Mouse (Mus musculus) frontal cortex, postnatal 10 days (tissue): ENCODE results near the gene Eef1akmt2.
A peak's percentile ranks its signal among the peaks of the same experiment; 100 is the strongest.

Source experiments
- DNase-seq, 2 experiments: peaks; one replicate each; pipeline ENCODE4 v3.0.0; 2022; ENCODE audit warnings: low spot score in 2 of 2, mixed read lengths in 1 of 2

The Eef1akmt2 gene

DNA sequence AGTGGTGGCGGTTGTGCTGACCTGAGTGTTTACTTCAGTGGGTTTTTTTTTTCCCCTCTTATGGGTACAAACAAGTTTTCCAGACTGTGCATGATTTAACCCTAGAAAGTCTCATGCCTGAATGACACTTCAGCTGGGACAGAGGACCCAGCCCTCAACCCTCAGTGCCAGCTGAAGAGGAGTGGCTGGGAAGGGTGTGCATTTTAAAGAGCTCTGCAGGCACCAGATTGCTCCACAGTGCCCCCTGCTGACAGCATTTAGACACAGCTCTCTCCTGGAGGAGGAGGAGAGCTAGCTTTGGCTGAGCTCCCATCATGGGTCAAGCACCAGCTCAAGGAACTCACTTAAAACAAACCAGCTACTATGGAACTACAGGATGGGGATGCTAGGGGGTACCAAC is 41.6 kb downstream of the Eef1akmt2 start:
- DNase-seq: peak; percentile 76 to 85

DNA sequence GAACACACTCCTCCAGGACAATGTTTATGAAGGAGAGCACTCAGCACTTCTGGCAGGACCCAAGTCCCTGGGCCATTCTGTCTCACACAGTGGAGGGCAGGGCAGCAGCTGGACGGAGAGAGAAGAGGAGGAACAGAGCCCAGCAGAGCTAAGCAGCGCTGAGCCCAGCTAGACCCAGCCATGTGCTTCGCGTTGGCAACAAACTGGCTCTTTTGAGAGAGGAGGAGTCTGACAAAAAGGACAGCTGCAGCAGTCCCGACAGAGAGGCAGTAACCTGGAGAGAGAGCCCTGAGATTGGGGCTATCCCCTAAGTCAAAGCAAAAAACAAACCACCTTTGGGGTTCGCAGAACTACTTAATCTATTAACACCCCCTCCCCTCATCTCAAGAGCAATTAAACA is 42.1 kb downstream of the Eef1akmt2 start:
- DNase-seq: peak in 1 of 2 experiments; percentile 46

DNA sequence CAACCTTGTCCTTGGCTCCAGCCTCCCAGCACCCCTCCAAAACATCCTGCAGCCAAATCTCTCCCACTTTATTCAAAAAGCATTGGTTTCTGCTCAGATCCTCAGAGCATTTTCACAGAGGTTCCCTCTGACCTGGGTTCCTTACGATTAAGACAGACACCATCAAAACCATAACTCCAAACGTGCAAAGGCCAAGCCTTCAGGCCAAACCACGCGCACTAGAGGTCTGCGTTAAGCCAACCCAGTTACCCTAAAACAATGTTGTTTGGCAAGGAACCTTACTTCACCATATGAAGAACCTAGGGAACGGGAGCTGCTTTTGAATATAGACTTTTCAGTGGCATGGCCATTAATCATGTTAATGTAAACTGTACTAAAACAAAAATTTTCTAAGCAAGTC is 42.8 kb downstream of the Eef1akmt2 start:
- DNase-seq: no peak

DNA sequence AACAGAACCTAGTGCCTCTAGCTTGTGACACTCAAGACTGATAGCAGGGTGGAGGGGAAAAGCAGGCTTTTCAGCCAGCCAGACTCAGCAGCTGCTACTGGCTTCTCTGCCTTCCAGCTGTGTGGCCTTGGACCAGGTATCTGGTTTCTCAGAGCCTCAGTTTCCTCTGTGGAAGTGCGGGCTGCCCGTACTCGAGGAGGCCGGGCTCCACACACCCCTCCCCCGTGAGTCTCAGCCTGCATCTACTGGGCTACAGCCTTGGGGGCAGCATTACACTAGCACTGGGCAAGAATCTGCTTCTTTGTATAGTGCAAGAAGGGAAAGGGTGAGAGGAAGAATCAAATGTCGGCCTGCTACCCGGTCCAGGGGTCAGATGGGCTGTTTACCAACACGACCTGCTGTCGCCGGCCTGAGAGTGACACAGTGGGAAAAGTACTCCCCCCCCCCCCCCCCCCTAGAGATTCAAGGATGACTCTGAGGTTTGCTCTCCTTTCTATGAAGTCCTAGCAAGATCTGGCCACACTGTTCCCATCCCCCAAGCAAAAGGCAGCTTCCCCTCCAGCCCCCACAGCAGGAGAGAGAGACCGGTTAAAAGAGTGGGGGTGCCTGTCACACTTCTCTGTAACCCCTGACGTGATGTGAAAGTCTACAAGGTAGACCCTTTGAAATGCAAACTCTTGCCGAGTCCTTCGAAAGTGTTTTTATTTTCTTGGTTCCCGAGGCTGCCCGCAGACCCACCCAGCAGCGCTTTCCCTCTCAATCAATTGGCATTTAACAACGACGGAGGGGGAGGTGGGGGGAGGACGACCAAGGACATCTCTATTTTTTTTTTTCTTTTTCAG is 43.4 kb downstream of the Eef1akmt2 start:
- DNase-seq: no peak

DNA sequence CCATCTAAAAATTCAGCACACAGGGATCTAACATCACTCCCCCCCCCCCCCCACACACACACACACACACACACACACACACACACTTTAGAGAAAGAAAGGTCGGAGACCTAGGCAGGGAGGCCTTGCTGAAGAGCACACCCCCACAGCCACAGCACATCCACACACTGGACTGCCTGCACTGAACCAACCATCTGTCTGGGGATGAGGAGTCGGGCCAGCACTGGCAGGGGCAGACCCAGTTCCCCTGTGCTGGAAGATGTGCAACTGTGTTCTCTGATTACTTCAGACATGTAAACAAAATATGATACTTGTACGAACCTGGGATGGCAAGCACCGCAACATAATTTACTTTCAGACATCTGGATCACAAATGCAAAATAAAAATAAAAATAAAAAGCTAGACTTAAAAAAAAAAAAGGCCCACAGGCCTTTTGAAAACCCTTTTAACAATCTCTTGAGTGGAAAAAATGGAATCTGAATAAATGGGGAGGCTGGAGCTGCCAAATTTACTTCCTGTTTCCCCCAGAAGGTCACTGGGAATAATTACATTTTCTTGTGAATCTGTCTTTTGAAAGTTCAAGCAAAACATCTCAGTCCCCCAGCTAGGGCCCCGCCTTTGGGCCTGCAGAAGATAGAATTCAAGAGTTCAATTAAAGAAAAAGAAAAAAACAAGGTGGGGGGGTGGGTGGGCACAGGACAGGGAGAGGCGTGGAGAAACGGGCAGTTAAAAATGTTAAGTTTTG is 44.2 kb downstream of the Eef1akmt2 start:
- no peak for DNase-seq

DNA sequence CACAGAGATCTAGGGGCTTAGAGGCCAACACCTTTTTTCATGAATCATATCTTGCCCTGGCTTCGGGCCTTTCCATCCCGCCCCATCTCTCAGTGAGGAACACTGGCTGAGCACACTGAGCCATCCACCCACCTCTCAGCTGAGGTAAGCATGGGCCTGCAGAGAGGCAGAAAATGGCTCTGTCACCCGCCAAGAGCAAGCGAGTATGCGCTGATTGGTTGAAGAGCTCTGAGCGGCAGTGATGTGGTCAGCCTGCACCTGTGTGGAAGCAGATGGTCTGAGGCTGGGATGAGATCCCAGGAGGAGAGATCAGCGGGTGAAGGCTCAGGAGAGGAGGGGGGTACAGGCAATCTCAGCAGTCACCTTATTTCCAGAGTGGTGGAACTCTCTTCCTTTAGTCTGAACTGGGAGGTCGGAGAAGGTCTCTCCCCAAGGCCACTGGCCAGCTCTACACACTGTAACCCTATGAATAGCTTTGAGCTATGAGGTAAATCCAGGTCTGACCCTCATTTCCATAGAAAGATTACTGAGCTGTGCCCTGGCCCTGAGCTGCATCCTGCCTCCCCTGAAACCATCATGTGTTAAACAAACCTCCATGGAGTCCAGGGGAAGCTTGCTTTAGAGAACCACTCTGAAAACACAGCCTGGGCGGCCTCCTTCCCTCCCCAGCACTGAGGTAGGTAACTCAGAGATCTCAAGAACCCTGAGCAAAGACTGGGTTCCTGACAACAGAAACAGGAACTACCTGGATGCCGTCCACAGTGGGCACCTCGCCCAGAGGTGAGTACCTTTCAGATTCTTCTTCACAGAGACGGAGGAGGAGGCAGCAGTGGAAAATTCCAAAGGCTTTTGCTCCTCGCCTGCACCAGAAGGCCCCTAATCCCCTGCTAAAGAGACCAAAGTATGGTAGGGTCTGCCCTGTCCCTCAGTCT is 45.3 kb downstream of the Eef1akmt2 start:
- DNase-seq: no peak

DNA sequence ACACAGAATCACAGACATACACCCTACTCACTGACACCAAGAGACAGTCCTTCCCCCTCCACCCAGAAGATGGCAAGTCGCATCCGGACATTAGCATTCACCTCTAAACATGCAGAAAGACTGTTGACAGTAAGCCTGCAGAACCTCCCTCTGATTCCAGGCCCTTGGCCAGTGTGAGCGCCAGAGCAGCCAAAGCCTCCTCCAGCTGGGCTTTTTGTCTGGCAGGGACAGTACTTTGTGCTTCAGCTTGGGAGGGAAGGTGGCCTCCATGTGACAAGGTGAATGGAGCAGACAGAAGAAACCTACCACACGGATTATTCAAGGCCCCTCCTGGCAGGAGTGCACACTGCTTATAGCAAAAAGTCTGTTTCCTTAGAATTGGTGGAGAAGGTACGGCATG is 46.2 kb downstream of the Eef1akmt2 start:
- no peak for DNase-seq

DNA sequence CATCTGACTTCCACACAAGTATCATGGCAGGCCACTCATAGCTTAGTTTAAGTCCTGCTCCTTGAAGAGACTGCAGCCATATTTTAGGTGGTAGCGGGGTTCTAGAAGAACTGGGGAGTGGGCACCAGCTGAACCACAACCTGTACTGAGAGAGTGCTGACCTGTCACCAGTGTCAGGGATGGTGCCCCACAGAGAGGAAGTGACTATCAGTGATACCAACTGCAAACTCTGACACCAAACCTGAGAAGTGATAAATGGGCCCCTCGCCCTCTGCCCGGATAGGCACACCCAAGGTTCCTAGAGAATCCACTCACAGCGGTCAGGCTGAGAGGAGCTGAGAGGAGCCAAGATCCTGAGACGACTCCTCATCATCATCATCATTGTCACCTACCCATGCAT is 47.5 kb downstream of the Eef1akmt2 start:
- DNase-seq: no peak

DNA sequence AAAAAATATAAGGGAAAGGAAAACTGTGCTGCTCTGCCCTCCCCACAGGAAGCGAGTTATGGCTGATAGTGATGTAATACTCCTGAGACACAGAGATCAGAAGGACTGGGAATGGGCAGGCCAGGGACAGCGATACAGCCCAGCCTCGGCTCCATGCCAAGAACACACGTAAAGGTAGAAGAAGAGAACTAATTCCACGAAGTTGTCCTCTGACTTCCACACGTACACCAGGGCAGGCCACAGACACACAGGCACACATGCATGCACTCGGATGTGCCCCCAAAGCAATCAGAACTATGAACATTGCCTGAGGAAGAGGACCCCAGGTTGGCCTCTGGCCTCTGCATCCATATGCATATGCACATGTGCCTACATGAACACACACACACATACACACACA is 48.0 kb downstream of the Eef1akmt2 start:
- DNase-seq: no peak

DNA sequence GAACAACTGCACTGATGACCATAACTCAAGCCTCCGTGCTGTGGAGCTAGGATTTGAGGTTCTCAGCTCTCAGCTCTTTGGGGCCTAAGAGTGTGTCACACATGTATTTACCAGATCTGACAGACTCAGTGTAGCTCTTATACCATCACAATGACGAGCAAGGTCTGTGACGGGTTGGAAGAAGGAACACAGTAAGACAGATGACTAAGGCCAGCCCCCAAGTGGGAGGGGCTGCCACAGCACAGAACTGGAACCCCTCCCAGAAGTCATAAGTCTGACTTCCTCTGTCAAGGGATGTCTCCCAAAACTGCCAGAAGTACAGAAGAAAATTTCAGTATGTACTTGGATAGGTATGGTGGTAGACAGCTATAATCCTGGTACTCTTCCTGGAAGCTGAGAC is 48.5 kb downstream of the Eef1akmt2 start:
- DNase-seq: no peak

DNA sequence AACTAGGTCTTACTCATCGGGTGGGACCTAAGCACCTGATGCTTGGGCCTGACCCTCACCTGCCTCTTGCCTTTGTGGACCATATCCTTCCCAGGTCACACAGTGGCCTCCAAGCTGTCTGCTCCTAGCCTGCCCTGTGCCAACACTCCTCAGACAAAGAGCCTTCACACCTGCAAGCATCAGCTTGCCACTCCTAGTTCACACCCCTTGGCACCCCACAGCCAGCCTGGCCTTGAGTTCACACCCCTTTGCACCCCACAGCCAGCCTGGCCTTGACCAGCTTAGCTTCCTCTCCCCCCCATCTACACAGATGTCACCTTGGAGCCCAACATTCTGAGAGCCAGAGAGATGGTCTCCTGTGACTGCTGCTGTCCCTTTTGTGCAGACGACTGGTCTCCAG is 49.1 kb downstream of the Eef1akmt2 start:
- DNase-seq: no peak

DNA sequence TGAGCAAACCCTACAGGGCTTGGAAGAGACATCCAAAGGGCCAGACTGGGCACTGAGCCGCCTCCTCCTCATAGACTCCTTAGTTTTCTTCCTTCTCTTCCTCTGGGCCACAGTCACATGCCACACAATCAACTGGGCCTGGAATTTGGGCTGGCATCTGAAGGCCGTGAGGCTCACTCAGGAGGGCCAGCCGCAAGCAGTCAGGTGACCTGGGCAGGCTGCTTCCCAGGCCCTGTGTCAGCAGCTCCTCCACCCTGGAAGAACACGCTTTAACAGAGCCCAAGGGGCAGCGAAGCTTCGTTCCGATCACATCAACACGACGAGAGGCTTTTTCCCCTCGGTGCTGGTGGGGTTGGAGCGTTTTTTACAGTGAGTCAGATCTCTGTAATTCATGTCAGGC is 49.8 kb downstream of the Eef1akmt2 start:
- DNase-seq: no peak

DNA sequence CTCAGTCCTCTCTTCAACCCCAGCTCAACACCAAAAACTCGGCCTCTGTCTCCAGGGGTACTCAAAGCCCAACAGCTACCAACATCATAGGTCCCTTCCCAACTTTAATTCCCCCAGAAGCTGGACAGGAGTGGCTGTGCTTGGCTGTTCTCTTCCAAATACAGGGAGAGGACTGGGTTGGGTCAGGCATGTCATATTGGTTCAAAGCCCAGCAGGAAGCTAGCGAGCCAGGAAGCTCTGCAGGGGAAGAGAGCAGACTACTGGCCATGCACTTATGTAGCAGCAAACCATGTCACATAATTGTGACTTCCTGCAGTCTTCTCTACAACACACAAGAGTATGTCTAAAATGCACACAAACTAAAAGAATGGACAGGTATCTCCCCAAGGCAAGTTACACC is 50.4 kb downstream of the Eef1akmt2 start:
- no peak for DNase-seq

DNA sequence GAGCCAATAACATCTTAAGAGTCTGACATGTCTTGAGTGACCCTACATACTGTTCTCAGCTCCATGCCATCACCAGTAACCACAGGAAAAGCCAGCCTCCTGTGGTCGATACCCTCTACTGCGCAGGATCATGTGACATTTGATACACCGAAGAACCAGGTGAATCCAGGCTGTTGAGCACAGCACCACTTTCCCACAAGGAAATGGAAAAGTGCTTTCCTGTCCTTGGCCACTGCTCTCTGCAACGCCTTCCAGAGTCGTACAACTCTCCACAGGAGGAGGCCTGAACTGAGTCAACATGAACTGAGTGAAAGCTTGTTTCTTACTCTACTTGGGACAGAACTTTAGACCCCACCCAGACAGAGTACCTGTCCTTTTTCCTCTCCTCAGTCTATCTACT is 51.0 kb downstream of the Eef1akmt2 start:
- no peak for DNase-seq

DNA sequence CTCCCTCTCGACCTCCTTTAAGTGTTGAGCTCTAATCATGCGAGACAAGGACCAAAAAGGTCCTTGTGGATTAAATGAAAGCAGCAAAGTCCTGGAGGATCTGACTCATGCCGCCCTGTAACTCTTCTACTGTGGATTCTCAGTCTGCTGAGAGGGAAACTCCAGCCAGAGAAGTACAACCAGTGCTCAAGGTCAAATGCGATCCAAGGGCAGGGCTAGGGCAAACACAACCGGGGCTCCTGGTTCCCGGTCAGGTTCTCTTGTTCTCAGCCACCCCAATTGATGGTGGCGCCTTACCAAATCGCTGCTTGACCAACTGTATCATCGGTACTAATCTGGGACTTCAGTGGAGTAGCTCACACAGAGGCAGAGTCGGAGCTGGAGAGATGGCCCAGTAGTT is 51.6 kb downstream of the Eef1akmt2 start:
- DNase-seq: no peak

DNA sequence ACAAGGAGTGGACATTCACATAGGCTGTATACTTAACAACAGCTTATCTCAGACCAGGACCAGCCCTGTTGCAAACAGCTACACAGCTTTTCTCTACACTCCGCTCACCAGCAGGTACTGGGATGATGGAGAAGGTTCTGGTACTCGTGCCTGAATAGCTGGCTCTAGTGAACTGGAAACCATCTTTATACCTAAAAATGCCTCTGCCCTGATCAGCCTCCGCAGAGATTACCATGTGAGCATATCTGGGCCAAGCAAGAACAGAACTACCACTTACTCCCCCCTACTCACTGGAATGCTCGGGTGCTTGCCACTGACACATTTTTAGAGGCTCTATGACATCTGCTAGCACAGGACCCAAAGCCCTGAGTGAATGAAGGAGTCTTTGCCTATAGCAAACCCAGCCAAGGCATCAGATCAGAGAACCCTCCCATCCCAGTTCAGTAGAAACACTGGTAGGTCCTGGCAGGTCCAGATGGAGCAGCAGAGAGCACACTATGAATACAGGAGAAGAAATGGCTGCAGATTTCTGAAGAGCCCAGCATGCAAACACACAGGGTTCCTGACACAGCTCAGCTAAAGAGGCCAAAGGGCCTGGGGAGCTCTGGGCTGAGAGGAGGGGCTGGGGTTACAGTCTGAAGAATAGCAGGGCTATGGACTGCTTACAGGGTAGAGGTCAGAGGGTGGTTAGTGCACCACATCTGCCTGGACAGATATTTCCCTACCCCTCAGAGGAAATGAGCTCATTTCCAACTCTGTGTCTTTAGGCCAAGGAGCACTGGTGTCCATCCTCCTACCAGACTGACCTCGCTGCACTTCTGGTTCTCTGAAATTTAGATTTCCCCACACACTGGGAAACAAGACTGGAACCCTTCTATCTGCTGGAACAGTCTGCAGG is 53.1 kb downstream of the Eef1akmt2 start:
- no peak for DNase-seq

DNA sequence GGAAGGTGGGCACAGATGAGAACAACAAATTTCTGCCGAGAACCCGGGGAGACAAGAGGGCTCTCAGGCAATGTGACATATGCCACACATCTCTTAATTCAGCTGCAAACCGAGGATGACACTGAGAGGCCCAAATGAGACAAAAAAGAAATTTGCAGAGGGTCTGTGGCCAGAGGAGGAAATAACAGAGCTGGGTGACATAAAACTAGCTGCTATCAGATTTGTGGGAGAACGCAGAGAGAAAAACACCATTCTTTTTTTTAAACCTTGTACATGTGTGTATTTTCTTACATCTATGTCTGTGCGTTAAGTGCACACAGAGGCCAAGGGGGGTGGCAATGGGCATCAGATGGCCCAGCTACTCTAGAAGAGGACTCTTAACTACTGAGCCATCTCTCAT is 57.3 kb downstream of the Eef1akmt2 start:
- no peak for DNase-seq

DNA sequence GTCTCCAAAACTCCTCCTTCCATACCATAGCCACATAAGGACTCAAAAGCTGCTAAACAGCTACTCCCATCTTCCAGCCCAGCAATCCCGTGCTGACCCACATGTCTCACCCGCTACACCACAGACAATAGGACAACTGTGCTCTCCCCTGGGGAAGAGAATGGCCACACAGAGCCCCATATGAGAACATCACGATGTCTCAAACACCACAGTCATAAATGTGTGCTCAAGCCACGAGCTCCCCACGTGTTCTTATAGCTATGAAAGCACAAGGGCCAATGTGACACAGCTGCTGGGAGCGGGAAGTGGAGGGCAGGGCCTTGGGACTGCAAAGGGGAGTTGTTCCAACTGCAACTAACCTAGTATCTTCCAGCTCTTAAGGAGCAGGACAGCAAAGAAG is 59.0 kb downstream of the Eef1akmt2 start:
- no peak for DNase-seq

DNA sequence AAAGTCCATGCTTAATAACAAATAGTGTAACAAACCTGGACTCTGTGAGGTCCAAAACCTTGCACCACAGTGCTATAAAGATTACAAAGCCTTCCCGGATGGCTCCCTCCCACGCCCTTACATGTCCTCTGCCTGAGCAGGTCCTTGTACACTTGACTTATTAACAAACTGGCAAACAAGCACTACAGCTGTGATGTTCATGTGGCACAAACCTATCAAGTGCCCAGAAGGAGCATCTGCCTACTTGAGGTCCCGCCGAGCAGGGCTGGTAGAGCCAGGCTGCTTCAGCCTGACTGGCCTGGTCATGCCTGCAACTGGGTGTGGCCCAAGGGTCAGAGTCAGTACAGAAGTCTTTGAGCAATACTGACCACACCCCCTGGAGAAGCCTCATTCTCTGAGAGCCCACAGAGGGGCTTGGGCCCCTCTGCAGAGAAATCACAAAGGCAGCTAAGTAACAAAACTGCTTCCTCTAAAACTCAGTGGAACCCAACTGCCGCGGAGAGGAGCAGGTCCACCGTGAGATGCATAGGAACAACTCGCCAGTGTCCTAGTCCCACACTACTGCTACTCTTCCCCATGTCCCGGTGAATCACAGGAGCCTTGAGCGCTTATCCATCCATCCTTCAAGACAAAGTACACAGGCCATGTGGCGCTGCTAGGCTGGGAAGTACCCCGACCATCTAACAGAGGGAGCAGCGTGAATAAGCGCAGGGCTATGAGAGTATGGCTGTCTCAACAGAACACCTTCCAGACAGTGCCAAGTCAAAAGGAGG is 61.8 kb downstream of the Eef1akmt2 start:
- DNase-seq: no peak

DNA sequence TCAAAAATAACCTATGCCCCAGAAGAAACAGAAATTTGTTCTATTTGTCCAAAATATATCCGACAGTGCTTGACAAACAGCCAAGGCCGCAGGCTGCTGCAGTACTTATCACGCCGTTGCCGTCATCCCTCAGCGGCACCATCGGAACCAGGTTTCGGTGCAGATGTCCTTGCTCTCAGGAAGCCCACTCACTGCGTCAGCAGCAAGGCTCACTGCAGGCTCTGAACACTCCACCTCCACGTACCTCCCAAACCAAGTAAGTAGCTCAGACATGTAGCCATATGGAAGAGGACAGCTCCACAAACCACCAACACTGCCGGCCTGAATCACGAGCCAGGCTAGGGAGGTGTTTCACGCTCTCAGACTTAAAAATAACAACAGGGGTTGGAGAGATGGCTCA is 63.6 kb downstream of the Eef1akmt2 start:
- DNase-seq: peak in 1 of 2 experiments; percentile 65
